Mouse (Mus musculus) liver, embryonic 14.5 days (tissue): ENCODE data around the gene Pkp1. TPM values are rescaled to one million over a fixed set of nuclear protein-coding genes. Genes with fewer than 3 reads are reported as not detected.

Source experiments
- ATAC-seq: fragments of 200-750 bp; cut with Nextera tagmentation; 2 replicates; pipeline ENCODE4 v1.8.0; 2017; ENCODE audit warnings: moderate number of reproducible peaks, mild to moderate bottlenecking, moderate library complexity; ENCODE audit not compliant: insufficient read depth
- DNase-seq, 3 experiments: peaks; one replicate each; pipeline ENCODE4 v3.0.0-alpha.2; 2012 to 2013; ENCODE audit warnings: low read depth in 3 of 3, low spot score in 3 of 3
- H3K27ac ChIP-seq: fragments of 300-500 bp; sonication (generic); 2 replicates; pipeline ENCODE4 v1.5.1; 2014; ENCODE audit warnings: moderate library complexity, mild to moderate bottlenecking, control low read depth, inconsistent platforms
- H3K27me3 ChIP-seq: fragments of 300-500 bp; sonication (generic); 2 replicates; pipeline ENCODE4 v1.6.1; 2014; ENCODE audit warnings: mild to moderate bottlenecking, low read length, moderate library complexity; ENCODE audit not compliant: control insufficient read depth, insufficient read depth
- H3K36me3 ChIP-seq: fragments of 300-500 bp; sonication (generic); replicated peaks from 2 replicates; pipeline ENCODE4 v1.6.1; 2014; ENCODE audit warnings: low read depth; ENCODE audit not compliant: control insufficient read depth, insufficient read depth
- H3K4me1 ChIP-seq, 2 experiments: fragments of 200-500 bp in 1 of 2; fragments of 300-500 bp in 1 of 2; sonication (generic) in 1 of 2; replicated peaks; 2 replicates each; pipeline ENCODE4 v1.6.1; 2012 to 2014; ENCODE audit warnings: antibody characterized with exemption in 1 of 2, inconsistent platforms in 1 of 2, low read length in 1 of 2; ENCODE audit not compliant: control insufficient read depth in 2 of 2, insufficient read depth in 2 of 2
- H3K4me2 ChIP-seq: fragments of 300-500 bp; sonication (generic); 2 replicates; pipeline ENCODE4 v1.6.1; 2014; ENCODE audit warnings: low read depth, mild to moderate bottlenecking, control low read depth, moderate library complexity
- H3K4me3 ChIP-seq, 2 experiments: fragments of 200-500 bp in 1 of 2; fragments of 300-500 bp in 1 of 2; sonication (generic) in 1 of 2; 2 replicates each; pipeline ENCODE4 v1.5.1; 2012 to 2014; ENCODE audit warnings: low read depth in 2 of 2, low read length in 2 of 2, mild to moderate bottlenecking in 2 of 2, control low read depth in 1 of 2, inconsistent platforms in 1 of 2, moderate library complexity in 1 of 2; ENCODE audit not compliant: insufficient read depth in 1 of 2
- H3K9ac ChIP-seq: fragments of 300-500 bp; sonication (generic); replicated peaks from 2 replicates; pipeline ENCODE4 v1.6.1; 2014; ENCODE audit warnings: mild to moderate bottlenecking, control low read depth, moderate library complexity
- H3K9me3 ChIP-seq: fragments of 300-500 bp; sonication (generic); 2 replicates; pipeline ENCODE4 v1.6.1; 2016; ENCODE audit warnings: low read length, mixed read lengths; ENCODE audit not compliant: control insufficient read depth
- CTCF ChIP-seq: IDR thresholded peaks from 2 replicates; pipeline ENCODE4 v1.5.1; 2016; ENCODE audit warnings: antibody characterized with exemption, low read depth, control low read depth
- EP300 ChIP-seq: IDR thresholded peaks from 2 replicates; pipeline ENCODE4 v1.6.1; 2016; ENCODE audit warnings: antibody characterized with exemption, low read depth
- WGBS: fragments of 180-500 bp; shearing (Covaris S2); extraction: QIAGEN DNeasy Blood & Tissue Kit; methylation state at CpG from one replicate; pipeline ENCODE4 v1.1.7; 2014; ENCODE audit not compliant: insufficient replicate concordance; 5-methylcytosine and 5-hydroxymethylcytosine counted together
- polyA plus RNA-seq, 2 experiments: library from polyadenylated mRNA; depleted of rRNA in 1 of 2; stranded (reverse) in 1 of 2; unstranded in 1 of 2; fragments of >200 nt; fragmentation: Nextera tagmentation in 1 of 2; extraction: Ambion mirVana in 1 of 2; gene quantifications; 2 replicates each; pipeline versions ENCODE4 v1.2.1 to v1.2.3; 2012 to 2014

Gene Pkp1
- polyA plus RNA-seq, 2 experiments, result 0.02 TPM; not detected in 1

- Histone ChIP-seq H3K27me3 (peaks cover 32% of the 10 kb centered on the region), H3K27ac (no peak overlapping the region), H3K36me3 (no peaks in the 10 kb centered on the region), H3K4me2 (no peak overlapping the region), H3K4me1 (peaks cover 0 to 8% of the 10 kb centered on the region in 2 experiments; a peak in 2 of 4 replicates), H3K9me3 (no peaks in the 10 kb centered on the region), H3K4me3 (no peak overlapping the region), H3K9ac (no peak overlapping the region)
- no peak for DNase-seq
- TF ChIP-seq EP300, result no peak
- TF ChIP-seq CTCF, result no peak
- ATAC-seq, result peak; percentile 26; the same call in 1 of the 2 replicates
- WGBS, result 47% methylated on average over 5 of the region's 5 CpGs
Observed at GRCm38 (mm10) chr1:135925848-135926247, 6.8 kb upstream of the Pkp1 start.

DNA sequence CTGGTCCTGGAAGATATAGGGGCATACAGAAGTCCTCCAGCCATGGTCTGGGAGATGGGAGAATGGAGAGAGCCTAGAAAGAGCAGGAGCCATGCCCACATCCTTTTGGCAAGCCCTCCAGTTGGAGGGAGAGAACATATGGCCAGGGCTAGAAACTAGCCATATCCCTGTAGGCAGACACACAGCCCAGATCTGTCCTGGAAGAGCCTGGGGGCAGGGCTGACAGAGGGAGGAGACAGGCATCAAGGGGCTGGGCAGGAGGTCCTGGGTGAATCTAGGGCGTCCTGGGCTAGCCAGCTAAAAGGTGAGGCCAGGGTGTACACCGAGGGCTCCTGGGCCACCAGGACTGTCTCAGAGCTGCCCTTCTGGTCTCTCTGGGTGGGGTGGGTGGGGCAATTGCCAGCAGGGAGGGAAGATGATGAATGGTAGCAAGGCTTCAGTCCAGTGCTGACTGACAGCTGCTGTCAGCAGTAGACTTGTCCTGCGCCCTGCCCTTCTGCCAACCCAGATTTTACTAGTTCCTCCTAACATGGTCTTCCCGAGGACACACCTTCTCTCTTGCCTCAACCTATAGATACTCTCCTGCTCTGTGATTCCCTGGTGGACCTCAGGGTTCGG is 5.5 kb upstream of the Pkp1 start:
- no peaks in the 10 kb centered on the region for H3K9me3 ChIP-seq
- no peaks in the 10 kb centered on the region for H3K36me3 ChIP-seq
- WGBS, result 47% methylated on average over 5 of the region's 5 CpGs
- H3K27me3 ChIP-seq, result peaks cover 46% of the 10 kb centered on the region
- H3K4me1 ChIP-seq, result peaks cover 0 to 8% of the 10 kb centered on the region in 2 experiments; a peak in 2 of 4 replicates
- DNase-seq (no peak), ATAC-seq (peak; percentile 55)
- H3K9ac ChIP-seq, result no peak overlapping the region
- no peak overlapping the region for H3K4me2 ChIP-seq
- TF ChIP-seq CTCF, result no peak
- no peak for TF ChIP-seq EP300
- H3K4me3 ChIP-seq, result no peak overlapping the region
- no peak overlapping the region for H3K27ac ChIP-seq

DNA sequence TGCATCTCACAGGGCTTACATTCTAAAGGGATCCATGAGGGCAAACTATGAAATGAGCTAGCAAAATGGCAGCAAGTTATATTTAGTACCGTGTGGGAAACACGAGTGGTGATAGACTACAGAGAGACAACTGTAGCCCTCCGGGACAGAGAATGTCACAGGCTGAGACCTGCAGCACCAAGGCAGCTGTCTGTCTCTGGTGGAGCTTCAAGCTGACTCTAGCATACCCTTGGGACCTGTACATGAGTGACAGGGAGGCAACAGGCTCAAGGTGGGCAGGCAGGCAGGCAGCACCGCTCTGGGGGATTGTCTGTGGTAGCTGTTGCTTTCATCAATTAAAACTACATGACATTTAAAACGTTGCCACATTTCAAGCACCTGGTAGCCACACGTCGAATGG is 4.2 kb upstream of the Pkp1 start:
- DNase-seq, result no peak
- Histone ChIP-seq H3K9ac (no peak overlapping the region), H3K4me3 (no peak overlapping the region), H3K4me1 (peaks cover 0 to 8% of the 10 kb centered on the region in 2 experiments; a peak in 2 of 4 replicates), H3K36me3 (no peaks in the 10 kb centered on the region), H3K4me2 (no peak overlapping the region), H3K27ac (no peak overlapping the region), H3K27me3 (peaks cover 59% of the 10 kb centered on the region), H3K9me3 (no peaks in the 10 kb centered on the region)
- TF ChIP-seq CTCF, result no peak
- no peak for TF ChIP-seq EP300
- ATAC-seq, result no peak
- WGBS, result 52% methylated on average over 7 of the region's 7 CpGs

- Histone ChIP-seq H3K27ac (no peak overlapping the region), H3K9me3 (no peaks in the 10 kb centered on the region), H3K36me3 (no peaks in the 10 kb centered on the region), H3K4me1 (0 out of 4 replicates have a peak, but pooled peaks cover 0 to 1% of the 10 kb centered on the region in 2 experiments), H3K9ac (no peak overlapping the region), H3K4me2 (no peak overlapping the region), H3K27me3 (peaks cover 75% of the 10 kb centered on the region), H3K4me3 (no peak overlapping the region)
- 15% methylated on average over 5 of the region's 5 CpGs for WGBS
- no peak for TF ChIP-seq EP300
- ATAC-seq (no peak), DNase-seq (no peak)
Observed at GRCm38 (mm10) chr1:135917206-135917605, 1.8 kb downstream of the Pkp1 start.

- Histone ChIP-seq H3K9me3 (no peaks in the 10 kb centered on the region), H3K4me3 (no peak overlapping the region), H3K4me2 (no peak overlapping the region), H3K27ac (no peak overlapping the region), H3K4me1 (0 out of 4 replicates have a peak, but pooled peaks cover 0 to 1% of the 10 kb centered on the region in 2 experiments), H3K36me3 (no peaks in the 10 kb centered on the region), H3K27me3 (peaks cover 69% of the 10 kb centered on the region), H3K9ac (no peak overlapping the region)
- no peak for TF ChIP-seq CTCF
- no peak for TF ChIP-seq EP300
- DNase-seq (no peak), ATAC-seq (no peak)
- 28% methylated on average over 5 of the region's 5 CpGs for WGBS
Observed at GRCm38 (mm10) chr1:135916486-135917058, 2.4 kb downstream of the Pkp1 start.
